Mouse (Mus musculus): ENCODE measurements at regions not wholly inside any gene's neighbourhood (a gene's known extent, or its start where the extent isn't known, plus 50 kb on each side); places are given as distances from the start of the nearest gene placed in this dataset.

- TF ChIP-seq CTCF (IDR thresholded peaks at IDR 0.05; ENCODE audit: control insufficient read depth, insufficient read depth, insufficient replicate concordance, low read depth, low read length), result no peak
- no peak for TF ChIP-seq POLR2A (IDR thresholded peaks at IDR 0.05; ENCODE audit: control insufficient read depth, low read depth, low read length)
Observed at GRCm38 (mm10) chr11:45446512-45446911, 405.3 kb upstream of the Clint1 start.
